Mouse (Mus musculus) G1E (cell line): ENCODE data around the gene Dock2.

ENCODE experiments used
- CTCF ChIP-seq: IDR thresholded peaks from 2 replicates; pipeline ENCODE4 v1.5.1; 2012; ENCODE audit warnings: low read depth, low read length, inconsistent platforms, mixed read lengths
- GATA1 ChIP-seq: IDR thresholded peaks from 2 replicates; pipeline ENCODE4 v1.6.1; 2012; ENCODE audit warnings: borderline replicate concordance, low read length, inconsistent platforms, mixed read lengths
- POLR2AphosphoS5 ChIP-seq: IDR thresholded peaks from 2 replicates; pipeline ENCODE4 v1.6.1; 2012; ENCODE audit warnings: low read depth, low read length, inconsistent platforms; ENCODE audit not compliant: insufficient replicate concordance
- TAL1 ChIP-seq: conservative IDR thresholded peaks from 2 replicates; pipeline ENCODE4 v1.6.1; 2012; ENCODE audit warnings: low read depth, low read length, inconsistent platforms, mixed read lengths

DNA sequence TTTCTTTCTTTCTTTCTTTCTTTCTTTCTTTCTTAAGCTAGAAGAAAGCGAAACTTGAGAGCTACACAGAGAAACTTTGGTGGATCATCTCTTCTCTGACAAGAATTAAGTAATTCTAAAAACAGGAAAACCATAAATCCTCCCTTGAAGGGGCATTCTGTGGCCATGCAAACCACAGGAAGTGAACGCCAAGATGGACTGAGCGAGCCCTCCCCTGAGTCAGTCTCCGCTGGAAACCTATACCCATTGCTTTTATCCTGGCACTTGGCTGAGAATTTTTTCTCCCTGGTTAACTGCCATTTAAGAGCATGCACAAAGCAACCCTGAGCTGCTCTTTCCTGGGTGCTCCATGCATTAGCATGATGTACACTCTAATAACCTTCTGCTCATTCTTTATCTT, 3.7 kb downstream of the Dock2 start:
- TF ChIP-seq TAL1 (no peak), GATA1 (no peak), CTCF (no peak), POLR2AphosphoS5 (no peak)
